Mouse (Mus musculus) layer of hippocampus, postnatal 14 days (tissue): ENCODE measurements at regions not wholly inside any gene's neighbourhood (a gene's known extent, or its start where the extent isn't known, plus 50 kb on each side); places are given as distances from the start of the nearest gene placed in this dataset.

Source experiments
- DNase-seq, 2 experiments: peaks; one replicate each; pipeline ENCODE4 v3.0.0; 2021 to 2022; ENCODE audit warnings: low spot score in 2 of 2, mixed read lengths in 1 of 2

- no peak for DNase-seq
Measured at GRCm38 (mm10) chr2:179318046-179318445, 124.2 kb upstream of the Cdh4 start.

- DNase-seq = no peak
Measured at GRCm38 (mm10) chr2:179325242-179325641, 117.0 kb upstream of the Cdh4 start.

DNA sequence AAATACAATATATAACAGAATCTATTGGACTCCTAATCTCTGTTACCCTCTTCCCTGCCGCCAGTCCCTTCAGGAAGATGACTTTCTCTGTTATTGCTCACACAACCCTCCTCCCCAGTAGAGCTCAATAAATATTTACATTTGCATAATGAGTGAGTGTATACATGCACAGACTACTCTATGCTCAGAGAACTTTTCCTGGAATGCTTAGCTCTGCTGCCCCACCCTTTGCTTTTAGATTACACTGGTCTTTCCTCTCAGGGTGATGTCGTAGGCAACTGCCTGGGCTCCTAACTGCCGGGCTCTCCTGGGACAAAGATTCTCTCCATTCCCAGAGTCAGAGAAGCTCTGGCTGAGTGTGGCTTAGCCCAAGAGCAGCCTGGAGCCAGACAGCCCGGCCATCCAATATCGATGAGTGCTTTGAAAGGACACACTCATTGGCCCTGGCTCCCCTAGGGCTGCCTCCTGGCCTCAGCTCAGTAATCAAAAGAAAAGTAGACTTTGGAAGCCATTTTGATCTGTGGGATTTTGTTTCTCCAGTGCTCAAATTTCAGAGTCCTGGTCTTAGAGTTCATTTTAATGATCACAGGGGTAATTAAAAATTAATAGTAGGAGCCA is 109.2 kb upstream of the Cdh4 start:
- DNase-seq = no peak

DNA sequence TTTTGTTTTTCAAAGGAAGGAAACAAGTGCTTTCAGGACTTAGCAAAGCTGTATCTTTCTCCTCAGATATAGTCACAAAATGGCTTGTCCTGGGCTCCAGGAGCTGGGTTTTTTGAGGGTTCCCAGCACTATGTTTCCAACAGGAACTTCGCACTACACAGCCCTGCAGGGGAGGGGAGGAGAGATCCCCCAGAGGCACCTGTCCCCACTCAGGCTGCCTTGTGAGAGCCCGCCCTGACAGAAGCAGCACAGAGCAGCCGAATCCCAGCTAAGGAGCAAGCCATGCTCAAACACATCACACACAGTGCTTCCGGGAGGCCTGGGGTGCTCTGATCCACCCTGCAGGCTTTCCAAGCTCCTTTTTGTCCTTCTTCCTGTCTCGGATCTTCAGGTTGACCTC is 108.6 kb upstream of the Cdh4 start:
- DNase-seq = no peak

DNA sequence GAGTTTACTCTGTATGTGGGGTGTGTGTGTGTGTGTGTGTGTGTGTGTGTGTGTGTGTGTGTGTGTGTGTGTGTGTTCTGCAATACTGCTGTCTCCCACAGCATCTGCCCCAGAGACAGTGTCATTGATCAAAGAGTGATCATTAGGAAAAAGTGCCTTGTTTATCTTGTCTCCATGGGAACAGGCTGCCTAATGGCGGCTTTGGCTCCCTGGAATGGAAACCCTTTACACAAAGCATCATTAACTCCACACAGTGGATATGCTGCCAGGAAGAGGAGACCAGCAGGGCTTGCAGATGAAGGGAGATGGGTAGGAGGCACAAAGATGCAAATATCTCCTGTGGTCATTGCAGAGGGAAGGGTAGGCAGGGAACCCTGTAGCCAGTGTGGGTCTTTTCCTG is 106.0 kb upstream of the Cdh4 start:
- DNase-seq = peak in 1 of 2 experiments; percentile 22

DNA sequence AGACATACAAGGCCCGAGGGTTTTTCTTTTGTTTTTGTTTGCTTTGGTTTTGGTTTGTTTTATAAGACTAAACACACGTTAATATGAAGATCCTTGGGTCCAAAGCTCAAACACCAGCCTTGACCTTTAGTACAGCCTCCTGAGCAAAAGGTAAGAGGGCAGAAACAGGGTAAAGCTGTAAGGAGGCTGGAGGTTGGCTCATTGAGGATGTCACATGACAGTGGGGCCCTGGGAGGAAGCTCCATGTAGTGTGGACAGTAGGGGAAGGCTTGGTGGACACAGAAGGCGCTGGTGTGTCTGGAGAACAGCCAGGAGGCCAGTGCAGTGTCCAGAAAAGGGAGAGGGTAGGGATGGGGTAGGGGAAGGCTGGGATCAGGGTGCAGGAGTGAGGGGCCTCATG is 89.6 kb upstream of the Cdh4 start:
- no peak for DNase-seq

GRCm38 (mm10) chr2:179354866-179355265 is 87.4 kb upstream of the Cdh4 start:
- peak in 1 of 2 experiments; percentile 2 for DNase-seq

- DNase-seq = no peak
Measured at GRCm38 (mm10) chr2:179370882-179371546, 71.2 kb upstream of the Cdh4 start.

DNA sequence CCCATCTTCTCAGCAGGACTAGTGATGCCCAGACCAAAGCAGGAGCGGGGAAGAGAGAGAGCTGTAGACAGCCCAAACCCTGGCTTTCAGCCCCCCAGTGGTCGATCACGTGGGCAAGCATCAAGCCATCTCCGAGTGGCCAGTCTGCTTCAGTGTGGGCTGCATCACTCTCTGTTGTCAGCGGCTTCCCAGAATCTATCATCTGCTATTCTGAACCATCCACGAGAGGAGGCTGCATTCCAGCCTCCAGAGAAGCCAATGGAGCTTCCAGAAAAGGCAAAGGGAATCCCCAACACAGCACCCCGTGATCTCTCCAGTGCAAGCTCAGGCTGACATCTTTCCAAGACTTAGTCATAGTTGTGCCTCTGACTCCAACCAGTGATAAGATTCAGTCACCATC is 70.7 kb upstream of the Cdh4 start:
- DNase-seq = peak in 1 of 2 experiments; percentile 10

GRCm38 (mm10) chr2:179379691-179380443 is 62.4 kb upstream of the Cdh4 start:
- DNase-seq = no peak

DNA sequence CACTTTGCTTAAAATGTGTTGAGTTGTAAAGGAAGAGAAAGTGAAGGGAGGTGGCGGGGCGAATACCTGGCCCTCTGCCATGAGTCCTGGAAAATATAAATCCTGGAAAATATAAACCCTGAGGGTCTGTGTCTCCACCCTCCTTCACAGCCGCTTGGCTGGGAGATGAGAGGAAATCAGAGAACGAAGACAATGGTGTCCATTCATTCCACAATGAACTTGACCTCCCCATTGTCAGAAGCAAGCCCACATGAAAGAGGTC is 61.9 kb upstream of the Cdh4 start:
- DNase-seq = no peak

DNA sequence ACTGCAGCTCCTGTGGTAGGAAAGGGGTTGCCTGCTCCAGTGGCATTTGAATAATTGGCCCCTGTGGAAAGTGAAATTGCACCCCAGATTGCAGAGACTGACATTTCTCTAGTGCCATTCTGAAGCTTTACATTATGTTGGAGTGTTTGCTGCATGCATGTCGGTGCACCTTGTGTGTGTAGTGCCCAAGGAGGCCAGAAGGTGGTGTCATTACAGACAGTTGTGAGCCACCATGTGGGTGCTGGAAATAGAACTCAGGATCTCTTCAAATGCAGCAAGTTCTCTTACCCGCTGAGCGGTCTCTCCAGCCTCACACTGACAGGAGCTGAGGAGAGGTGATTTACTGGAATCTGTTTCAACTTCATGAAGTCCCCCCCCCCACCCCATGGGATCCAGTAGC is 60.3 kb upstream of the Cdh4 start:
- DNase-seq = no peak

GRCm38 (mm10) chr2:179382594-179382993 is 59.6 kb upstream of the Cdh4 start:
- DNase-seq = no peak

GRCm38 (mm10) chr2:179386871-179387270 is 55.4 kb upstream of the Cdh4 start:
- DNase-seq = no peak

- DNase-seq = no peak
Measured at GRCm38 (mm10) chr2:179390486-179390885, 51.7 kb upstream of the Cdh4 start.

- no peak for DNase-seq
Measured at GRCm38 (mm10) chr2:179390924-179391461, 51.2 kb upstream of the Cdh4 start.
